Mouse (Mus musculus) spleen, postnatal 0 days (tissue): Measurements from ENCODE around the gene Apol6. TPM values are rescaled to one million over a fixed set of nuclear protein-coding genes. Genes with fewer than 3 reads are reported as not detected.

Experiments
- polyA plus RNA-seq: library from polyadenylated mRNA; unstranded; fragments of >200 nt; fragmentation: Nextera tagmentation; extraction: Ambion mirVana; gene quantifications from 2 replicates; pipeline ENCODE4 v1.2.1, GENCODE M21; 2015

Apol6 gene
- 0.08 and 0.10 TPM in 2 replicates for polyA plus RNA-seq

DNA sequence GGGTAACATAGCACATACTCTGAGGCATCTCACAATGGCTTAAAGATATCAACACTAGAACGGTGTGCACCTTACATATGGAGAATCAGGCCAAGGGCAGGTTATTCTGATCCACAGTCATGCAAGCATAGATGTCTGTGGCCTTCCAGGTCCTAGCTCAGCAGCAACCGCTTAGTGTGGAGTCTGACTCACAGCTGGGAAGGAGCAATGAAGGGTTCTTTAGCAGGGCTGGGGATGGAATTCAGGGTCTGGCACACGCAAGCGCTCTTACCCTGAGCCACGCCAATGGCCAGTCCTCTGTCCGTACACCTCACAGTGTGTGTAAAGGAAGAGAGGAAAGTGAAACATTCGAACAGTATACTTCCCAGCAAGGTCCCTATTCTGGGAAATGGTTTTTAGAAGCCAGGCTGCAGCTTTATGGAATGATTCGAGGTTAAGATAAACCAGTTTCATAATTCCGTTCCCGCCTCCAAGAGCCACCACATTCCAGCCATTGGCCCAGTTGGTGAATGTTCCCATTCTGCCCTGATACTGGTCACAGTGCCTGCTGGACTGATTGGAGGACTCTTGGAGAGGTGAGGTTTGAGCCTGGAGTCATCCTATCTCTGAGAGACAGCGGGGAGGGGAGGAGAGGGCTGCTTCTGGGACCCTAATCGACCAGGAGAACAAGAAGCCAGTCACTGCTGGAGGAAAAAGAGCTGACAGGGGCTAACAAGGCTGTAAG lies at the start of gene Apol6:
Apol6 (plus strand) TSS at position 133 of the 724 bp plus-strand sequence.

DNA sequence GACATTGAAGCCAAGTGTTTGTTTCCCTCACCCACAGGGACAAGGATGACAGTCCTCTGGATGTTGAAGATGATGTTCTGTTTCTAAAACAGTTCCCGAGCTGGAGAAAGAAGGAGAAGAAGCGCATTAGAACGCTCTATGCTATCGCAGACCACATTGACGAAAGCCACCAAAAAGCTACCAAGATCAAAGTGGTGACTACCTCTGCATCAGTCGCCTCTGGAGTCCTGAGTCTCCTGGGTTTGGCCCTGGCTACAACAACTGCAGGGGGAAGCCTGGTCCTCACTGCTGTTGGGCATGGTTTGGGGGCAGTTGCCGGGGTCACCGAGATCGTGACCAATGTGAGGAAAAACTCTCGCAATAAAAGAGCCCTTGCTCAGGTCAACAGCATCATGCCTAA lies 6.0 kb downstream of the Apol6 start, which contains the start of gene Mb:
Mb (minus strand) TSS at position 101 of the 400 bp plus-strand sequence.

Other genes with a start within 250 kb of the Apol6 start
- 7.0 and 8.1 TPM in 2 replicates for gene Zfp251, start 173.3 kb upstream of the Apol6 start, polyA plus RNA-seq
- gene Zfp7, start 165.5 kb upstream of the Apol6 start, polyA plus RNA-seq, result 2.5 and 3.1 TPM in 2 replicates
- gene Gm49527, start 165.4 kb upstream of the Apol6 start, polyA plus RNA-seq, result not detected in 2 replicates
- gene Zfp647, start 119.3 kb upstream of the Apol6 start, polyA plus RNA-seq, result 2.3 and 2.4 TPM in 2 replicates
- gene 1110038F14Rik, start 96.2 kb upstream of the Apol6 start, polyA plus RNA-seq, result 41.1 and 43.4 TPM in 2 replicates
- gene Mb, start 5.9 kb downstream of the Apol6 start, polyA plus RNA-seq, result not detected in 2 replicates